In genomic region chr5:150071738-150072137, GRCm38 (mm10) we compare ENCODE assay signal across 40 mouse cellular contexts. TPM values are rescaled to one million over a fixed set of nuclear protein-coding genes. Genes with fewer than 3 reads are reported as not detected.
"Had no signal": no experiment of that assay in that cellular context is flagged by ENCODE, and none has a peak within 500 bp of the region (broad histone marks: within the 10 kb centered on the region; RNA-seq: fewer than 3 reads in every experiment).

No protein-coding gene starts in this region.

- H3K9ac ChIP-seq: heart, embryonic 12.5 days; heart, embryonic 13.5 days; heart, embryonic 15.5 days; hindbrain, embryonic 12.5 days; hindbrain, embryonic 13.5 days; hindbrain, embryonic 14.5 days; hindbrain, embryonic 15.5 days; intestine, embryonic 15.5 days; kidney, embryonic 15.5 days had no signal

- H3K4me2 ChIP-seq: heart, embryonic 11.5 days; heart, embryonic 12.5 days; heart, embryonic 13.5 days; heart, embryonic 15.5 days; hindbrain, embryonic 12.5 days; hindbrain, embryonic 13.5 days; hindbrain, embryonic 14.5 days; hindbrain, embryonic 15.5 days; intestine, embryonic 15.5 days; kidney, embryonic 15.5 days had no signal

- DNase-seq: heart, postnatal 10 days; heart, postnatal 14 days; heart, postnatal 36 days; heart, postnatal 4 days; kidney, adult 11 months; kidney, adult 18-20 months; kidney, adult 2 months; kidney, adult 8-10 months; kidney, adult 9 months; kidney, postnatal 10 days; kidney, postnatal 14 days; kidney, postnatal 25 days; kidney, postnatal 36 days; kidney, postnatal 4 days; layer of hippocampus, adult 9-11 months; layer of hippocampus, postnatal 36 days had no signal

- H3K4me3 ChIP-seq: heart, embryonic 12.5 days; heart, embryonic 13.5 days; heart, embryonic 15.5 days; hindbrain, embryonic 10.5 days; hindbrain, embryonic 12.5 days; hindbrain, embryonic 13.5 days; hindbrain, embryonic 15.5 days; intestine, embryonic 15.5 days; kidney, embryonic 15.5 days; layer of hippocampus, adult 2 months; left cerebral cortex, adult 2 months had no signal

- H3K27ac ChIP-seq: heart, embryonic 13.5 days; heart, embryonic 15.5 days; hindbrain, embryonic 10.5 days; hindbrain, embryonic 12.5 days; hindbrain, embryonic 13.5 days; hindbrain, embryonic 14.5 days; hindbrain, embryonic 15.5 days; hindbrain, postnatal 0 days; intestine, embryonic 15.5 days; kidney, embryonic 15.5 days; kidney, postnatal 0 days; layer of hippocampus, adult 2 months; left cerebral cortex, adult 2 months had no signal

- H3K4me1 ChIP-seq: heart, embryonic 12.5 days; heart, embryonic 13.5 days; heart, embryonic 15.5 days; hindbrain, embryonic 10.5 days; hindbrain, embryonic 12.5 days; hindbrain, embryonic 13.5 days; hindbrain, embryonic 15.5 days; intestine, embryonic 15.5 days had no signal

- H3K36me3 ChIP-seq: heart, embryonic 12.5 days; heart, embryonic 13.5 days; heart, embryonic 15.5 days; hindbrain, embryonic 10.5 days; hindbrain, embryonic 12.5 days; hindbrain, embryonic 13.5 days; hindbrain, embryonic 15.5 days; intestine, embryonic 15.5 days; kidney, embryonic 15.5 days had no signal

- H3K9me3 ChIP-seq: heart, embryonic 12.5 days; heart, embryonic 13.5 days; heart, embryonic 15.5 days; hindbrain, embryonic 10.5 days; hindbrain, embryonic 12.5 days; hindbrain, embryonic 13.5 days; hindbrain, embryonic 15.5 days; intestine, embryonic 15.5 days; kidney, embryonic 15.5 days had no signal

- H3K27me3 ChIP-seq: heart, embryonic 12.5 days; heart, embryonic 13.5 days; hindbrain, embryonic 12.5 days; hindbrain, embryonic 13.5 days; hindbrain, embryonic 15.5 days; intestine, embryonic 15.5 days; kidney, embryonic 15.5 days had no signal

- ATAC-seq: hindbrain, embryonic 16.5 days; hindbrain, postnatal 0 days; inflammation-experienced regulatory T-cells, adult 6 months; intestine, embryonic 15.5 days; intestine, embryonic 16.5 days; intestine, postnatal 0 days had no signal

RNA-seq across cellular contexts. Expression of gene Rxfp2, which starts 53.3 kb away (rescaled TPM):
- total RNA-seq: heart, postnatal 10 days; heart, postnatal 14 days; heart, postnatal 25 days; heart, postnatal 36 days; heart, postnatal 4 days; hematopoietic stem cell, adult 5-6 weeks; layer of hippocampus, postnatal 25 days had no signal
- polyA plus RNA-seq: heart, postnatal 0 days; inflammation-experienced regulatory T-cells, adult 6 months; intestine, postnatal 0 days; large intestine, adult 2 months had no signal
